In the genomic region with DNA sequence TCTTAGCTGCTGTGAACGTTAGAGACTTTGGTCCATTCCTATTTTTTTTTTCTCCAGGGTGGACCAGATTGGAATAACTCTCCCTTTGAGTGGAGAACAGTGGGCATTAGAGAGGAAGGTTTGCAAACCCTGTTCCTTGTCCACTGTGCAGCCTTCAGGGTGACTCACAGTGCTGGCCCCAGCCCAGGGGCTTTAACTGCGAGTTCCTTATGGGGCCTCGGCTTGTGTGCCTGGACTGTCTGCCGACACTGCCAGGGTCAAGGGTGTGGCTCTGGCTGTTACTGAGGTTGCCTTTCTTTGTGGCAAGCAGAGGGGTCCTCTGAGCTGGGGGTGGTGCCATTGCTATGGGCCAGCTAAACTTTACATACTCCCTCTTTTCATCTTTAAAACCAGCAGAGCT, we compare ENCODE assay signal across 10 mouse cellular contexts. TPM values are rescaled to one million over a fixed set of nuclear protein-coding genes. Genes with fewer than 3 reads are reported as not detected.
DNase-seq lines count a peak whose midpoint lies in the region; ATAC-seq and TF ChIP-seq lines count a peak whose summit lies in the region.
"Had no signal": no experiment of that assay in that cellular context is flagged by ENCODE, and none has a peak within 500 bp of the region (broad histone marks: within the 10 kb centered on the region; RNA-seq: fewer than 3 reads in every experiment).

No protein-coding gene starts in this region.

- no peaks in the 10 kb centered on the region for H3K27me3 ChIP-seq in limb, embryonic 15.5 days
- no peaks in the 10 kb centered on the region for H3K27me3 ChIP-seq in limb, embryonic 10.5 days (ENCODE audit: low read depth, poor library complexity, severe bottlenecking)
- H3K27me3 ChIP-seq in Patski, result no peaks in the 10 kb centered on the region
- no peaks in the 10 kb centered on the region for H3K27me3 ChIP-seq in midbrain, embryonic 10.5 days (ENCODE audit: low read depth, poor library complexity, severe bottlenecking)
- H3K27me3 ChIP-seq: forebrain, embryonic 15.5 days; megakaryocyte, embryonic 14.5 days had no signal

- WGBS in limb, embryonic 15.5 days, result 67% methylated on average over 4 of the region's 4 CpGs
- WGBS in limb, embryonic 10.5 days, result 73% methylated on average over 4 of the region's 4 CpGs
- 81% methylated on average over 4 of the region's 4 CpGs for WGBS in midbrain, embryonic 10.5 days

- H3K4me2 ChIP-seq in limb, embryonic 15.5 days, result no peak overlapping the region
- H3K4me2 ChIP-seq: forebrain, embryonic 15.5 days had no signal

- 0 out of 2 replicates have a peak overlapping the region, but pooled peaks have one; percentile 10 for H3K9ac ChIP-seq in limb, embryonic 15.5 days
- H3K9ac ChIP-seq: forebrain, embryonic 15.5 days had no signal

- TF ChIP-seq CTCF in Patski (IDR thresholded peaks at IDR 0.05), result no peak

- no peak overlapping the region for H3K4me3 ChIP-seq in limb, embryonic 15.5 days
- H3K4me3 ChIP-seq in limb, embryonic 10.5 days, result no peak overlapping the region
- H3K4me3 ChIP-seq in midbrain, embryonic 10.5 days, result no peak overlapping the region
- H3K4me3 ChIP-seq: forebrain, embryonic 15.5 days had no signal

- POLR2A ChIA-PET in Patski (lab: Charles Lee), result no interaction called here

- in situ Hi-C loops in Patski (cut with MboI; ENCODE audit: low pct_unique_long_range_greater_than_20kb), result no loop called here

- no peak for DNase-seq in limb, embryonic 10.5 days (ENCODE audit: low spot score)
- DNase-seq in Patski (ENCODE audit: low read depth, low spot score), result no peak
- peak; percentile 58 for DNase-seq in brain, adult 2 months (ENCODE audit: low read depth, low spot score)
- peak; percentile 51 for DNase-seq in heart, postnatal 4 days
- no peak for DNase-seq in yolk sac, embryonic 10.5 days (ENCODE audit: low spot score)
- no peak for DNase-seq in midbrain, embryonic 10.5 days (ENCODE audit: low spot score)
- DNase-seq in right cerebral cortex, adult 2 months (ENCODE audit: low spot score in 2 of 2), result no peak

- no peak overlapping the region; the same call in 1 of the 2 replicates for H3K27ac ChIP-seq in limb, embryonic 15.5 days
- no peak overlapping the region for H3K27ac ChIP-seq in limb, embryonic 10.5 days
- H3K27ac ChIP-seq in midbrain, embryonic 10.5 days (replicated peaks), result no peak overlapping the region
- H3K27ac ChIP-seq: forebrain, embryonic 15.5 days had no signal

- CTCF ChIA-PET in Patski (lab: Charles Lee), result interaction anchor here (0.7 to 1.6 kb wide), 4 partner anchors 10 to 160 kb away, joined by 3 to 5 read pairs (median 4); a partner anchor contains a TSS

- H3K36me3 ChIP-seq in limb, embryonic 15.5 days, result peaks cover 10% of the 10 kb centered on the region; the same call in 1 of the 2 replicates
- H3K36me3 ChIP-seq in limb, embryonic 10.5 days, result peaks cover 43% of the 10 kb centered on the region
- peaks cover 41% of the 10 kb centered on the region for H3K36me3 ChIP-seq in midbrain, embryonic 10.5 days

- no peak for ATAC-seq in limb, embryonic 15.5 days (ENCODE audit: insufficient number of reproducible peaks, low FRiP score, low TSS enrichment, low read depth)
- peak; percentile 40 for ATAC-seq in Patski

- H3K4me1 ChIP-seq in limb, embryonic 15.5 days, result peaks cover 14% of the 10 kb centered on the region
- H3K4me1 ChIP-seq in limb, embryonic 10.5 days, result peaks cover 12% of the 10 kb centered on the region
- peaks cover 16% of the 10 kb centered on the region for H3K4me1 ChIP-seq in midbrain, embryonic 10.5 days

- H3K9me3 ChIP-seq in limb, embryonic 15.5 days, result no peaks in the 10 kb centered on the region
- H3K9me3 ChIP-seq in limb, embryonic 10.5 days (replicated peaks), result no peaks in the 10 kb centered on the region
- H3K9me3 ChIP-seq in midbrain, embryonic 10.5 days (replicated peaks), result no peaks in the 10 kb centered on the region
- H3K9me3 ChIP-seq: forebrain, embryonic 15.5 days; megakaryocyte, embryonic 14.5 days had no signal

RNA-seq across cellular contexts. Expression of a gene that starts 5.8 kb away (rescaled TPM):
- 47.2 and 49.1 TPM in 2 replicates for polyA plus RNA-seq in limb, embryonic 15.5 days (2015; fragmentation: Nextera tagmentation; extraction: Ambion mirVana)
- 78.2 and 79.6 TPM in 2 replicates for polyA plus RNA-seq in limb, embryonic 10.5 days (2016; fragmentation: Nextera tagmentation; extraction: Ambion mirVana)
- 36.9 TPM for polyA plus RNA-seq in Patski (2021)
- 10 to 100 TPM; 20.4 to 20.6 TPM for total RNA-seq in heart, postnatal 4 days (2021)
- 125 and 129 TPM in 2 replicates for polyA plus RNA-seq in midbrain, embryonic 10.5 days (2016; fragmentation: Nextera tagmentation; extraction: Ambion mirVana)

RNA-seq across cellular contexts. Expression of a gene that starts 23.5 kb away (rescaled TPM):
- 553 and 582 TPM in 2 replicates for polyA plus RNA-seq in limb, embryonic 15.5 days (2015; fragmentation: Nextera tagmentation; extraction: Ambion mirVana)
- polyA plus RNA-seq in limb, embryonic 10.5 days (2016; fragmentation: Nextera tagmentation; extraction: Ambion mirVana), result 979 and 1,015 TPM in 2 replicates
- polyA plus RNA-seq in Patski (2021), result 522 TPM
- total RNA-seq in heart, postnatal 4 days (2021), result 100 to 1,000 TPM; 118 to 131 TPM
- 713 and 827 TPM in 2 replicates for polyA plus RNA-seq in midbrain, embryonic 10.5 days (2016; fragmentation: Nextera tagmentation; extraction: Ambion mirVana)

RNA-seq across cellular contexts. Expression of a gene that starts 41.1 kb away (rescaled TPM):
- polyA plus RNA-seq in limb, embryonic 15.5 days (2015; fragmentation: Nextera tagmentation; extraction: Ambion mirVana), result 1.2 and 1.6 TPM in 2 replicates
- polyA plus RNA-seq in limb, embryonic 10.5 days (2016; fragmentation: Nextera tagmentation; extraction: Ambion mirVana), result 0.70 and 0.73 TPM in 2 replicates
- 2.7 TPM for polyA plus RNA-seq in Patski (2021)
- total RNA-seq in heart, postnatal 4 days (2021), result 1 to 10 TPM; 1.5 to 1.7 TPM
- polyA plus RNA-seq in midbrain, embryonic 10.5 days (2016; fragmentation: Nextera tagmentation; extraction: Ambion mirVana), result 1.0 TPM in 2 replicates

RNA-seq across cellular contexts. Expression of a gene that starts 49.3 kb away (rescaled TPM):
- polyA plus RNA-seq in limb, embryonic 15.5 days (2015; fragmentation: Nextera tagmentation; extraction: Ambion mirVana), result 13.6 and 41.0 TPM in 2 replicates
- polyA plus RNA-seq in limb, embryonic 10.5 days (2016; fragmentation: Nextera tagmentation; extraction: Ambion mirVana), result 1.1 and 1.3 TPM in 2 replicates
- 0.41 TPM for polyA plus RNA-seq in Patski (2021)
- total RNA-seq in heart, postnatal 4 days (2021), result 100 to 1,000 TPM; 519 to 549 TPM
- 1.4 and 2.0 TPM in 2 replicates for polyA plus RNA-seq in midbrain, embryonic 10.5 days (2016; fragmentation: Nextera tagmentation; extraction: Ambion mirVana)

Comparison
In these comparisons a context has a peak if more than half of its experiments do, and no peak if none do; other contexts are left out.
1. DNase-seq: peak in brain, adult 2 months (single experiment) and heart, postnatal 4 days (single experiment); none in limb, embryonic 10.5 days (single experiment), Patski (single experiment), yolk sac, embryonic 10.5 days (single experiment), midbrain, embryonic 10.5 days (single experiment) and right cerebral cortex, adult 2 months (0 of 2).